Mouse (Mus musculus): Measurements from ENCODE around the gene Pi4kb. TPM values are rescaled to one million over a fixed set of nuclear protein-coding genes. Genes with fewer than 3 reads are reported as not detected.
"Not testable (repeated sequence)": the region's sequence is repeated elsewhere in the genome, so short reads cannot be mapped to it uniquely, and the experiment has no call there.

Gene Pi4kb
- polyA plus RNA-seq, 1 experiment from 2014 or later: 25.0 TPM

DNA sequence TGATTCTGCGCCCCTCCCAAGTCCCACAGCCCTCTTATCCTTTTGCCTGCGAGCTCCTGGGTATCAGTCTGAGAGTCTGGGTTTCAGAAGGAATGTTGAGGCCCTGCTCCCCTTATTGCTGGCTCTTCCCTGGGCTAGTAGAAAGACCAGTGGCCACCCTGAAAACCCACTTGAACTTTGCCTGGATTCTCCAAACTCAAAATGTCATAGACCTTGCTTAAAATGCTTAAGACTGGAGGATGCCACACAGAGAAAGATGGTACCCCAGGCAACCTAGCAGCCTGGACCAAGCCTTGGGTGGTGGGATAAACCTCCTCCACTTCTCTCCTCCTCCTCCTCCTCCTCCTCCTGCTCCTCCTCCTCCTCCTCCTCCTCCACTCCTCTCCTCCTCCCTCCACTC lies 40.9 kb upstream of the Pi4kb start:
- H3K27ac ChIP-seq (replicated peaks; ENCODE audit: low read depth, low read length); H3K9ac ChIP-seq (ENCODE audit: low read length); H3K4me1 ChIP-seq (ENCODE audit: control insufficient read depth, insufficient read depth, low read length); ATAC-seq (ENCODE audit: insufficient number of reproducible peaks, low FRiP score, low TSS enrichment, low read depth); H3K4me2 ChIP-seq (ENCODE audit: low read depth, severe bottlenecking); DNase-seq (ENCODE audit: low spot score); H3K27me3 ChIP-seq (ENCODE audit: control insufficient read depth, insufficient read depth, low read length); H3K4me3 ChIP-seq (ENCODE audit: low read depth, low read length); H3K36me3 ChIP-seq (ENCODE audit: control insufficient read depth, insufficient read depth, low read length); H3K9me3 ChIP-seq (ENCODE audit: control insufficient read depth, low read length): not testable (repeated sequence)
- no CpG with 5 or more reads among the region's 2 CpGs for WGBS

DNA sequence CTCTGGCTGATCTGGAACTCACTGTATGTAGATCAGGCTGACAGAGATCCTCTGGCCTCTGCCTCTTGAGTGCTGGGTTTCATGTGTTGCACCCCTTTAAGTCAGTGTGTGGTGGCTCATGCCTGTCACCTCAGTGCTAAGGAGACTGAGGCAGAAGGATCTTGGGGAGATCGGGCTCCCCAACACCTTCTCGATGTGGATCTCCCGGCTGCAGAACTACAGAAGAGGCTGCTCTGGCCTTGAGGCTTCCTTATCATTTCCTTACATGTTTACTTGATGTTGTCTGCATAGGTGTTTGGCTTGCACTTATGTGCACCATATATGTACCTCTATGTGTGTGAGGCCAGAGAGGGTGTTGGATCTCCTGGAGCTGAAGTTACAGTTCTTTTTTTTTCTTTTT lies 40.0 kb upstream of the Pi4kb start:
- not testable (repeated sequence) for H3K27me3 ChIP-seq (ENCODE audit: control insufficient read depth, insufficient read depth, low read length); H3K27ac ChIP-seq (replicated peaks; ENCODE audit: low read depth, low read length); ATAC-seq (ENCODE audit: insufficient number of reproducible peaks, low FRiP score, low TSS enrichment, low read depth); H3K4me2 ChIP-seq (ENCODE audit: low read depth, severe bottlenecking); H3K9ac ChIP-seq (ENCODE audit: low read length); H3K4me3 ChIP-seq (ENCODE audit: low read depth, low read length); H3K4me1 ChIP-seq (ENCODE audit: control insufficient read depth, insufficient read depth, low read length); H3K36me3 ChIP-seq (ENCODE audit: control insufficient read depth, insufficient read depth, low read length); H3K9me3 ChIP-seq (ENCODE audit: control insufficient read depth, low read length); DNase-seq (ENCODE audit: low spot score)
- WGBS: 89% methylated on average over 3 of the region's 3 CpGs

DNA sequence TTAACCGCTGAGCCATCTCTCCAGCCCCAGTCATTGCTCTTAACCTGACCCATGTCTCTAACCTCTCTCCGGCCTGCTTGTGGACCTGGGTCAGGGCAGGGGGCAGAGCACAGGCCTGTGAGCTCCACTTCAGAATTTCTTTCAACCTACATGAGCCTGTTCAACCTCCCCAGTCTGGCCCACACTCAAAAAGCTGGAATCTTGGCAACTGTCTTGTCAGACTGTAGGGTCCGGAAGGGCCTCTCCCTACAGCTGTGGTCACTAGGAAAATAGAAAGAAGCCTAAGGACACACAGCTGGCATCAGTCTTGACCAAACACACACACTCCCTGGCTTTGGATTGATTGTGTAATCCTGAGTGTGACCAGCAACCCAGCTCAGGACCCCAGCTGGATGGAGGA lies 39.2 kb upstream of the Pi4kb start:
- H3K4me2 ChIP-seq (ENCODE audit: low read depth, severe bottlenecking); H3K27me3 ChIP-seq (ENCODE audit: control insufficient read depth, insufficient read depth, low read length); H3K36me3 ChIP-seq (ENCODE audit: control insufficient read depth, insufficient read depth, low read length); H3K9ac ChIP-seq (ENCODE audit: low read length); H3K4me3 ChIP-seq (ENCODE audit: low read depth, low read length); ATAC-seq (ENCODE audit: insufficient number of reproducible peaks, low FRiP score, low TSS enrichment, low read depth); DNase-seq (ENCODE audit: low spot score); H3K9me3 ChIP-seq (ENCODE audit: control insufficient read depth, low read length); H3K4me1 ChIP-seq (ENCODE audit: control insufficient read depth, insufficient read depth, low read length); H3K27ac ChIP-seq (replicated peaks; ENCODE audit: low read depth, low read length): not testable (repeated sequence)
- 93% methylated on average over 3 of the region's 3 CpGs for WGBS

DNA sequence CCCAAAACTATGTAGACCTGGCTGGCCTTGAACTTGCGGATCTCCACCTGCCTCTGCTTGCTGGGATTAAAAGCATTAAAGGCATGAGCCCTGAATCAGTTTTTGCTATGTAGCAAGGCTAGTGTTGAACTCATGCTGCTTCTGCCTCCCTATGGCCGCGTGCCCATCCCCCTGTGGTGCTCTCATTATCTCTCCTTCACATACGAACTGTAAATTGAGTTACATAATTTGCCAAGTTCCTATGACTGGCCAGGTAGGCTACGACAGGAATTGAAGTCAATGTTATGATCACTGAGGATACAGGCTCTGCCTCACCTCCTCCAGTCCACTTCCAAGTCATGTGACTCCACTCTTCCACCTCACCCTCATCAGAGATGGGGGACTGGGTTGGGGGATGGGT lies 38.4 kb upstream of the Pi4kb start:
- not testable (repeated sequence) for H3K36me3 ChIP-seq (ENCODE audit: control insufficient read depth, insufficient read depth, low read length); H3K27ac ChIP-seq (replicated peaks; ENCODE audit: low read depth, low read length); DNase-seq (ENCODE audit: low spot score); H3K4me3 ChIP-seq (ENCODE audit: low read depth, low read length); H3K9me3 ChIP-seq (ENCODE audit: control insufficient read depth, low read length); H3K9ac ChIP-seq (ENCODE audit: low read length); ATAC-seq (ENCODE audit: insufficient number of reproducible peaks, low FRiP score, low TSS enrichment, low read depth); H3K4me2 ChIP-seq (ENCODE audit: low read depth, severe bottlenecking); H3K27me3 ChIP-seq (ENCODE audit: control insufficient read depth, insufficient read depth, low read length); H3K4me1 ChIP-seq (ENCODE audit: control insufficient read depth, insufficient read depth, low read length)
- 87% methylated on average over 5 of the region's 5 CpGs for WGBS

GRCm38 (mm10) chr3:94937194-94937593 lies 37.3 kb upstream of the Pi4kb start:
- not testable (repeated sequence) for H3K4me2 ChIP-seq (ENCODE audit: low read depth, severe bottlenecking); H3K4me3 ChIP-seq (ENCODE audit: low read depth, low read length); DNase-seq (ENCODE audit: low spot score); H3K9ac ChIP-seq (ENCODE audit: low read length); ATAC-seq (ENCODE audit: insufficient number of reproducible peaks, low FRiP score, low TSS enrichment, low read depth); H3K27me3 ChIP-seq (ENCODE audit: control insufficient read depth, insufficient read depth, low read length); H3K9me3 ChIP-seq (ENCODE audit: control insufficient read depth, low read length); H3K27ac ChIP-seq (replicated peaks; ENCODE audit: low read depth, low read length); H3K4me1 ChIP-seq (ENCODE audit: control insufficient read depth, insufficient read depth, low read length); H3K36me3 ChIP-seq (ENCODE audit: control insufficient read depth, insufficient read depth, low read length)
- 86% methylated on average over 6 of the region's 7 CpGs for WGBS

- not testable (repeated sequence) for H3K4me1 ChIP-seq (ENCODE audit: control insufficient read depth, insufficient read depth, low read length); H3K36me3 ChIP-seq (ENCODE audit: control insufficient read depth, insufficient read depth, low read length); H3K27me3 ChIP-seq (ENCODE audit: control insufficient read depth, insufficient read depth, low read length); H3K4me2 ChIP-seq (ENCODE audit: low read depth, severe bottlenecking); H3K9me3 ChIP-seq (ENCODE audit: control insufficient read depth, low read length); DNase-seq (ENCODE audit: low spot score); H3K27ac ChIP-seq (replicated peaks; ENCODE audit: low read depth, low read length); H3K9ac ChIP-seq (ENCODE audit: low read length); ATAC-seq (ENCODE audit: insufficient number of reproducible peaks, low FRiP score, low TSS enrichment, low read depth); H3K4me3 ChIP-seq (ENCODE audit: low read depth, low read length)
- WGBS: 49% methylated on average over 9 of the region's 9 CpGs
Measured at GRCm38 (mm10) chr3:94940033-94940432, 34.5 kb upstream of the Pi4kb start.

DNA sequence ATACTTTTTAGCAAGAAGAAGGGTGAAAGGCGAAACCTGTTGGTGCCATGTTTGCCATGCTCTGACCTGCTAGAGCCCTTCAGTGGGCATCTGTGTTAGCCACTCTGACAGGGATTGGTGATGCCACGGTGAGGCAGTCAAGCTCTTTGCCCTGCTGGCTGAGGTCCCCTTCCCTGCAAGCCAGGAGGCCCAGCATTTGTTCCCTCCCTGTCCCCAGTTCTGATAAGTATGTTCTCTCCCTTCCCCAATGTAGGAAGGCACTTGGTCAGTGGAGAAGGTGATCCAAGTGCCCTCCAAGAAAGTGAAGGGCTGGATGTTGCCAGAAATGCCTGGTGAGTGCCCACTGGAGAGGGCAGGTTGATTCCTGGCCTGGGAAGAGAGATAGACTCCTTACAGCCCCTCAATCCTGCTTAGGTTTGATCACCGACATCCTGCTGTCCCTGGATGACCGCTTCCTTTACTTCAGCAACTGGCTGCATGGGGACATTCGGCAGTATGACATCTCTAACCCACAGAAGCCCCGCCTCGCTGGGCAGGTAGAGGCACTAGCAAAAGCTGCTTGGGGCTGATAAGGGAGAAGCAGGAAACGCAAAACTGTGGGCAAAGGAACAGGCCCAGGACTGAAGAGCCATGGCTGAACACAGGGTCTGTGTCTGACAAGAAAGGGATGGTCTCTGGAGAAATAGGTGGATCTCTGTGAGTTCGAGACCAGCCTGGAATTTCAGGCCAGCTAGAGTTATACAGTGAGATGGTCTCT lies 32.1 kb upstream of the Pi4kb start:
- H3K9ac ChIP-seq (ENCODE audit: low read length): not testable (repeated sequence)

DNA sequence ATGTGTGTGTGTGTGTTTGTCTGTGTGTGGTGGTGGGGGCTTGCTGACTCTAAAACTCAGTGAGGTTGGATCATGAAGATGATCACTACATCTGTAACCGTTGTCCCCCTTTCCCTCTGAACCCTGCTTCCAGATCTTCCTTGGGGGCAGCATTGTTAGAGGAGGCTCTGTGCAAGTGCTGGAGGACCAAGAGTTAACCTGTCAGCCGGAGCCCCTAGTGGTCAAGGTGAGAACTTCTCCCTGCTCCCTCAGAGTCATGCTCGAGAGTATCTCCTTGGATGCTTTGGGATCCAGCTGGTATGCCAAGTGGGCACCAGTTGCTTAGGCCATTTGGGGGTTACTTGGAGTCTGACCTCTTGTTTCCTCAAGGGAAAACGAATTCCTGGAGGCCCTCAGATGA lies 30.8 kb upstream of the Pi4kb start:
- H3K4me1 ChIP-seq (ENCODE audit: control insufficient read depth, insufficient read depth, low read length); ATAC-seq (ENCODE audit: insufficient number of reproducible peaks, low FRiP score, low TSS enrichment, low read depth); H3K9me3 ChIP-seq (ENCODE audit: control insufficient read depth, low read length); H3K4me3 ChIP-seq (ENCODE audit: low read depth, low read length); H3K4me2 ChIP-seq (ENCODE audit: low read depth, severe bottlenecking); H3K27ac ChIP-seq (replicated peaks; ENCODE audit: low read depth, low read length); H3K9ac ChIP-seq (ENCODE audit: low read length); H3K36me3 ChIP-seq (ENCODE audit: control insufficient read depth, insufficient read depth, low read length); H3K27me3 ChIP-seq (ENCODE audit: control insufficient read depth, insufficient read depth, low read length); DNase-seq (ENCODE audit: low spot score): not testable (repeated sequence)
- 28% methylated on average over 4 of the region's 4 CpGs for WGBS

More for the DNA sequence above, 32.1 kb upstream of the Pi4kb start:
- not testable (repeated sequence) for H3K36me3 ChIP-seq (ENCODE audit: control insufficient read depth, insufficient read depth, low read length); DNase-seq (ENCODE audit: low spot score); H3K4me2 ChIP-seq (ENCODE audit: low read depth, severe bottlenecking); ATAC-seq (ENCODE audit: insufficient number of reproducible peaks, low FRiP score, low TSS enrichment, low read depth); H3K4me1 ChIP-seq (ENCODE audit: control insufficient read depth, insufficient read depth, low read length); H3K27ac ChIP-seq (replicated peaks; ENCODE audit: low read depth, low read length); H3K4me3 ChIP-seq (ENCODE audit: low read depth, low read length); H3K9me3 ChIP-seq (ENCODE audit: control insufficient read depth, low read length); H3K27me3 ChIP-seq (ENCODE audit: control insufficient read depth, insufficient read depth, low read length)
- 92% methylated on average over 8 of the region's 9 CpGs for WGBS
